Mouse (Mus musculus) hindbrain, embryonic 12.5 days (tissue): ENCODE results near the gene Zfp94. TPM values are rescaled to one million over a fixed set of nuclear protein-coding genes. Genes with fewer than 3 reads are reported as not detected.

Source experiments
- ATAC-seq: fragments of 200-750 bp; cut with Nextera tagmentation; 2 replicates; pipeline ENCODE4 v1.8.0; 2017; ENCODE audit warnings: moderate TSS enrichment; ENCODE audit not compliant: low FRiP score
- H3K27ac ChIP-seq: fragments of 300-500 bp; sonication (generic); 2 replicates; pipeline ENCODE4 v1.5.1; 2016; ENCODE audit warnings: mild to moderate bottlenecking
- H3K27me3 ChIP-seq: fragments of 300-500 bp; sonication (generic); 2 replicates; pipeline ENCODE4 v1.6.1; 2016; ENCODE audit warnings: mild to moderate bottlenecking
- H3K36me3 ChIP-seq: fragments of 300-500 bp; sonication (generic); 2 replicates; pipeline ENCODE4 v1.6.1; 2016; ENCODE audit warnings: mild to moderate bottlenecking
- H3K4me1 ChIP-seq: fragments of 300-500 bp; sonication (generic); 2 replicates; pipeline ENCODE4 v1.6.1; 2016
- H3K4me2 ChIP-seq: fragments of 300-500 bp; sonication (generic); replicated peaks from 2 replicates; pipeline ENCODE4 v1.6.1; 2016; ENCODE audit warnings: mild to moderate bottlenecking
- H3K4me3 ChIP-seq: fragments of 300-500 bp; sonication (generic); 2 replicates; pipeline ENCODE4 v1.5.1; 2016; ENCODE audit warnings: mild to moderate bottlenecking
- H3K9ac ChIP-seq: fragments of 300-500 bp; sonication (generic); 2 replicates; pipeline ENCODE4 v1.6.1; 2016; ENCODE audit warnings: mild to moderate bottlenecking, moderate library complexity
- H3K9me3 ChIP-seq: fragments of 300-500 bp; sonication (generic); replicated peaks from 2 replicates; pipeline ENCODE4 v1.6.1; 2016; ENCODE audit warnings: mild to moderate bottlenecking
- WGBS: fragments of 180-500 bp; shearing (Covaris S2); methylation state at CpG from one replicate; pipeline ENCODE4 v1.1.7; 2016; 5-methylcytosine and 5-hydroxymethylcytosine counted together
- microRNA-seq: library from miRNA; unstranded; fragments of <30 nt; microRNA quantifications from one replicate; pipeline ENCODE4, GENCODE M21; 2017
- polyA plus RNA-seq: library from polyadenylated mRNA; unstranded; fragments of >200 nt; fragmentation: Nextera tagmentation; extraction: Ambion mirVana; gene quantifications from 2 replicates; pipeline ENCODE4 v1.2.1, GENCODE M21; 2016

The Zfp94 gene
- polyA plus RNA-seq, 1 experiment from 2014 or later, result 18.2 TPM

DNA sequence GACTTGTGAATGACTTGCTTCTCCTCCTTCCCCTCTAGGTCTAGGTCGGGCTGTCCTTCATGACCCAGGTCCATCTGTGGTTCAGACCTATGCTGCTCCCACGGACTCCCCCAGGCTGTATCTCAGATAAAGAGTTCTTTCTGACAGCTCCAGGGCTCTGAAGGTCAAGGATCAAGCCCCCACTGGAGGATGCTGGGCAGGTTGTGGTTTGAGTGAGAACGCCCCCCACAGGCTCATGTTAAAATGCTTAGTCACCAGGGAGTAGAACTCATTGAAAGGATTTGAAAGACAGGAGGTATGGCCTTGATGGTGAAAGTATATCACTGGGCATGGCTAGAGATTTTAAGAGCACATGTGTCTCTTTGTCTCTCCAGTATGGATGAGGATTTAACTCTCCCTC, 47.2 kb downstream of the Zfp94 start:
- no peak overlapping the region for H3K27ac ChIP-seq
- WGBS, result 84% methylated on average over 3 of the region's 3 CpGs
- no peak overlapping the region for H3K4me3 ChIP-seq
- H3K4me2 ChIP-seq, result no peak overlapping the region
- no peaks in the 10 kb centered on the region for H3K27me3 ChIP-seq
- no peaks in the 10 kb centered on the region for H3K9me3 ChIP-seq
- ATAC-seq, result peak; percentile 17; the same call in 1 of the 2 replicates
- H3K36me3 ChIP-seq, result peaks cover 9% of the 10 kb centered on the region
- no peak overlapping the region for H3K9ac ChIP-seq
- H3K4me1 ChIP-seq, result 0 out of 2 replicates have a peak, but pooled peaks cover 5% of the 10 kb centered on the region

DNA sequence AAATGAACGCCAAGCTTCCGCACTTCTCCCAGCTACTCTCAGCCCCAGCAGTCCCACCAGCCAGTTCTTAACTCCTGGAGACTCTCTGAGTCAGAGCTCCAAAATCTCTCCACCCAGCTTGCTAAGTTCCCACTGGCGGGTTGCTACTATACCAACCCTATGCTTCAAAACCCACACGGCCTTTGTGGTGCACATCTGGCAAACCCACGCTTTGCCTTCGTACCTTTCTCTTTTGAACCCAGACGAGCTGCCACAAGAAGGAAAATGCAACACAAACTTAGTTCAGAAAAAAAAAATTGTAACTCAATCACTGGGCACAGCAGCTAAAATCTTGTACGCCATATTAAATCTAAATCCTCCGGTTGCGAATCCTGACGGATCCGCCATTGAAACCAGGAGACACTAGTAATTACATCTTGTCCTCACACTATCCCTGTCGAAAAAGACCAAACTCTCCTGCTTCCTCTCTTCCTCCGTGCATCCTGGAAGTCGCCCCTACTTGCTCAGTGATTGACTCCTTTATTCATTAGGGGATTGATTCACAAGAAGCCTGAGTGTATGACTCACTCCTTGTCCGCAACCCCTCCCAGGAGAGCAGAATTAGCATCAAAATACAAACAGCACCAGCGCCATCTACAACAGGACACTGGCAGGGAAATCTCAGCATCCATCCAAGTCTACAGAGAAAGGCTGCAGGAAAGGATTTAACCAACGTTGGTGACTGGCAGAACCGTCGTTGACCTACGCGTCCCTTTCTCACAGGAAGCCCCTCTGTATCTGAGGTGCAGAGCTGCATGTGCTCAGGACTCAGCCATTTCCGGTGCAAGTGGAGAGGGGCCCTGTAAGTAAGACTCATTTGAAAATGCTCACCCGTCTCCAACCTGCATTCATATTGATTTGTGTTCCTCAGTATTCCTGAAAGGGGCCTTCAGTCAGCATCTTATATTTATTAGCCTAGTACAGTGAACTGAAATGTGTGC, 48.0 kb downstream of the Zfp94 start:
- Histone ChIP-seq H3K9me3 (no peaks in the 10 kb centered on the region), H3K4me3 (no peak overlapping the region), H3K27ac (no peak overlapping the region), H3K9ac (no peak overlapping the region), H3K36me3 (peaks cover 1% of the 10 kb centered on the region; the same call in 1 of the 2 replicates), H3K27me3 (no peaks in the 10 kb centered on the region), H3K4me2 (no peak overlapping the region), H3K4me1 (0 out of 2 replicates have a peak, but pooled peaks cover 5% of the 10 kb centered on the region)
- ATAC-seq, result no peak
- WGBS, result 70% methylated on average over 24 of the region's 24 CpGs

DNA sequence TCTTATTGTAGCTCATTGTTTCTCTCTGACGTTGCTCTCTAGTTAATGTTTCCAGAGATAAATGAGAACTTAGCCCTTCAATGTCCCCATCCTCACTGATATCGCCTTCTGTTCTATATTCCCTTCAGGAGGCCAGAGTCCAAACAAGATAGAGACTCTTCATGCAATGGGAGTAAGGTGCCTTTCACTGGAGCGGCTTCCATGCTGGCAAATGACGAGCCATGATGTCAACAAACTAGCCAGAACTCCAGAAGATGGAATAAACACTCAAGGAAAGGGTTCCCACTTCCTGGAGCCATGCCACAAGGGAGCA, 56.5 kb downstream of the Zfp94 start:
- no peak overlapping the region for H3K27ac ChIP-seq
- no peak overlapping the region for H3K9ac ChIP-seq
- H3K4me3 ChIP-seq, result no peak overlapping the region
- 89% methylated on average over 4 of the region's 4 CpGs for WGBS
- H3K36me3 ChIP-seq, result peaks cover 19% of the 10 kb centered on the region
- H3K4me1 ChIP-seq, result peaks cover 6% of the 10 kb centered on the region
- H3K27me3 ChIP-seq, result no peaks in the 10 kb centered on the region
- no peak overlapping the region for H3K4me2 ChIP-seq
- no peak for ATAC-seq
- H3K9me3 ChIP-seq, result no peaks in the 10 kb centered on the region

DNA sequence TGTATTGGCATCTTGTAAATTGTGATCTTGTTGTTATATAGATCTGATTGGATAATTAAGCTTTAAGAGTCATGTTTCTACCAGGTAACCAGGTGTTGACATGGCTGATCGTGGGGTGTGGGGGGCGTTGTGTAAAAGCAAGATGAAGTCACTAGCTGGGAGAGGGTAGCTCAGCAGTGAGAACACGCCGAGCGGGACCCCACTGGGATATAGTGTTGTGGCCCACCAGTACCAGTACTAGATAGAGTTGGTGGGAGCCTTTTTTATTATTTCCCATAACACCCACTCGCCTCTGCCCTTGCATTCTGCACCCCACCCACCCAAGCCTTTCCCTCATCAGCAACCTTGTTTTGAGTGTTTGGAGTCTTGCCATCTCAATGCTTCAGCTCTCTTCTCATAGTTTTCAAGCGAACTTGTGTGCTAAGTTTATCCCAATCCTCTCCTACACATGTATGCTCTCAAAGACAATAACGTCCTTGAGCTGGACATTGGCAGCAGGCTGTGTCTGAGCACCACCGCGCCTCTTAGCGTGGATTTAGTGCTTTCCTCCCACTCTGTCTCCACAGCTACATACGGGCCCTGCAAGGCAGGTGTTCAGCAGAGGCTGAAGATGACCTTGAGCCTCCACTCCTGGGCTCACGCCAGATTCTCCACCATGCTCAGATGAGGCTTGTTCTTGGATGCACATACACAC, 57.0 kb downstream of the Zfp94 start:
- Histone ChIP-seq H3K9ac (no peak overlapping the region), H3K4me1 (peaks cover 8% of the 10 kb centered on the region), H3K4me3 (no peak overlapping the region), H3K27me3 (no peaks in the 10 kb centered on the region), H3K4me2 (no peak overlapping the region), H3K9me3 (no peaks in the 10 kb centered on the region), H3K27ac (no peak overlapping the region), H3K36me3 (peaks cover 19% of the 10 kb centered on the region)
- ATAC-seq, result no peak
- 85% methylated on average over 13 of the region's 13 CpGs for WGBS

DNA sequence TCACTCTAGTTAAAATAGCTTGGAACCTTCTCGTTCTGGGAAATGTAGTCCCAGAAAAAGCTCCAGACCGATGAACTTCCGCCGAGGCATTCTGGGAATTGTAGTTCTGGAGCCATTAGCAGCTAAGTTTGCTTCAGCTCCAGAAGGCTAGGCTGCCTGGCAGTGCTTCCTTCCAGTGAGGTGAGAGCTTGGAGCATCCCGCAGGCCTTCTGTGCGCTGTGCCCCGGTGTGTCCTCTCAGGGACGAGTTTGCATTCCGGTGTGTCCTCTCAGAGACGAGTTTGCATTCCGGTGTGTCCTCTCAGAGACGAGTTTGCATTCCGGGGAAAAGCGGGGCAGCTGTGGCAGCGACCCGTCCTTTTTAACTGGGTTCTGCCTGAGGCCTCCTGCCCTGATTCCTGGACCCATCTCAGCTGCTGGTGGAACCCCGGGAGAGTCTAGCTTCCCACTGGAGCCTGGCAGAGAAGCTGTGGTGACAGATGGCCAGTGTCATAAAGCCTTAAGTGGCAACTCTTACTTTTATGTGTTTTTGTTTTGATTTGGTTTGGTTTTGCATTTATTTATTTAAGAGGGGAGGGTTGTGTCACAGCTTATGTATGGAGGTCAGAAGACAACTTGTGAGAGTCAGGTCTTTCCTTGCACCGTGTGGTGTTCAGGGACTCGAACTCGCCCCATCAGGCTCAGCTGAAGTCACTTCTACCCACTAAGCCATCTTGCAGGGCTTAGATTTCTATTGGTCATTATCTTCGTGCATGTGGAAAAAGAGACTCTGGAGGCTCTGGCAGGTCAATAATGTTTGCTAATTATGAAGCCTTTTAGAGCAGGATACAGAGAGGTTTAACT, 61.6 kb downstream of the Zfp94 start, which contains the start of gene Zfp108:
Zfp108 (plus strand) TSS at position 162 of the 842 bp plus-strand sequence.
- peak within 1 kb of the TSS; percentile 49 for H3K4me3 ChIP-seq
- ATAC-seq, result peak; percentile 89
- no peaks in the 10 kb centered on the region for H3K9me3 ChIP-seq
- H3K27me3 ChIP-seq, result no peaks in the 10 kb centered on the region
- H3K4me1 ChIP-seq, result peaks cover 12% of the 10 kb centered on the region
- H3K36me3 ChIP-seq, result peaks cover 3% of the 10 kb centered on the region; the same call in 1 of the 2 replicates
- peak within 1 kb of the TSS; percentile 49; the same call in 1 of the 2 replicates for H3K27ac ChIP-seq
- peak within 1 kb of the TSS; percentile 68 for H3K9ac ChIP-seq
- peak within 1 kb of the TSS; percentile 65 for H3K4me2 ChIP-seq
- 21% methylated on average over 21 of the region's 21 CpGs for WGBS

DNA sequence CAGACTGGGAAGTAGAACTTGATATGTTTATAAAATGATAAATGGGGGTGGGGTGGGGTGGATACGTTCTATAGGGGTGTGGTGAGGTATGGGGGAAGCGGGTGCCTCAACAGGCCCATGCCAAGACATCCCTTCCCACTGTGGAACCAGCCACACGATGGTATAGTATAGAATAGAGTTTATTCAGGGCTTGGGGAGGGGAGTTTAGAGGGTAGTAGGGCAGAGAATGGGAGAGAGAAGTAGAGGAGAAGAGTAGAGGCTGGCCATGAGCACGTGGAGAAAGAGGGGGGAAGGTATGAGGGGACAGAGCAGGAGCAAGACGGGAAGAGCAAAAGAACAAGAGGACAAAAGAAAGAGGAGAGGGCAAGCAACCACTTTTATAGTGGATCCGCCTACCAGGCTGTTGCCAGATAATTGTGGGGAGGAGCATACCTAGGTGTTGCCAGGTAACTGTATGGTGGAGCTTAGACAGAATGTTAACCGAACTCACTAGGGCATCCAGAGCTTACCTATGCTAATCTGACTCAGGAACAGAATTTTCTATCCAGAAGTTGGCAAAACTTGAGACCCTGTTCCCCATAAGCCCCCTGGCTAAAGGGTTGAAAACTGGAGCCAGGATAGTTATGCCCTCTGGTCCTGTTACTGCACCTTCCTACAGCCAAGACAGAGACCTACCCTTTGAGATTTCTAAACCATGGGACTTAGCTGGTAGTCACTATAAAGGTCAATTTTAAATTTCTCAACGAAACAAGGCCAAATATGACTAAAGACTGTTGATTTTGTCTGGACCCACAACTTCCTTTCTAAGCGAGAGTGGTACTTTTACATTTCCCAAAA, 62.5 kb downstream of the Zfp94 start:
- 65% methylated on average over 9 of the region's 9 CpGs for whole genome bisulfite sequencing
- Histone ChIP-seq H3K27ac (no peak overlapping the region), H3K9ac (no peak overlapping the region), H3K4me2 (peak overlapping the region; percentile 65), H3K4me3 (peak overlapping the region; percentile 49), H3K4me1 (peaks cover 12% of the 10 kb centered on the region), H3K9me3 (no peaks in the 10 kb centered on the region), H3K36me3 (no peaks in the 10 kb centered on the region), H3K27me3 (no peaks in the 10 kb centered on the region)
- ATAC-seq, result peak; percentile 72

Small RNA genes lying within 50 kb of the gene (microRNA-seq; reads per million reads assigned to microRNA genes)
- not detected for gene Gm27592

Other genes starting within 250 kb of the Zfp94 start
- gene Zfp180, start 234.7 kb downstream of the Zfp94 start, polyA plus RNA-seq, result 32.4 and 32.5 TPM in 2 replicates
- gene Zfp112, start 204.4 kb downstream of the Zfp94 start, polyA plus RNA-seq, result 7.6 and 9.3 TPM in 2 replicates
- gene Zfp235, start 182.5 kb downstream of the Zfp94 start, polyA plus RNA-seq, result 19.2 TPM in 2 replicates
- 4.8 and 5.2 TPM in 2 replicates for gene Zfp114, start 141.6 kb downstream of the Zfp94 start, polyA plus RNA-seq
- 9.3 and 10.4 TPM in 2 replicates for gene Zfp111, start 105.2 kb downstream of the Zfp94 start, polyA plus RNA-seq
- 4.9 and 5.5 TPM in 2 replicates for gene Zfp109, start 79.1 kb downstream of the Zfp94 start, polyA plus RNA-seq
- 4.4 and 5.4 TPM in 2 replicates for gene Zfp108, start 61.9 kb downstream of the Zfp94 start, polyA plus RNA-seq
- gene Zfp93, start 46.2 kb downstream of the Zfp94 start, polyA plus RNA-seq, result 7.3 and 8.7 TPM in 2 replicates
- gene Zfp61, start 15.4 kb downstream of the Zfp94 start, polyA plus RNA-seq, result 45.0 and 46.4 TPM in 2 replicates
- not detected in 2 replicates for gene Tescl, start 17.3 kb upstream of the Zfp94 start, polyA plus RNA-seq
- not detected in 2 replicates for gene Lypd5, start 32.5 kb upstream of the Zfp94 start, polyA plus RNA-seq
- gene Kcnn4, start 53.6 kb upstream of the Zfp94 start, polyA plus RNA-seq, result 2.1 and 2.4 TPM in 2 replicates
- gene Smg9, start 83.0 kb upstream of the Zfp94 start, polyA plus RNA-seq, result 28.9 and 29.5 TPM in 2 replicates
- not detected in 2 replicates for gene Irgc1, start 135.6 kb upstream of the Zfp94 start, polyA plus RNA-seq
- gene Plaur, start 145.8 kb upstream of the Zfp94 start, polyA plus RNA-seq, result 0.59 and 0.95 TPM in 2 replicates
- 41.3 and 42.3 TPM in 2 replicates for gene Cadm4, start 165.4 kb upstream of the Zfp94 start, polyA plus RNA-seq
- 155 and 160 TPM in 2 replicates for gene Zfp428, start 190.3 kb upstream of the Zfp94 start, polyA plus RNA-seq
- gene AC161166.1, start 195.8 kb upstream of the Zfp94 start, polyA plus RNA-seq, result 1.9 TPM in 2 replicates
- 29.0 and 34.1 TPM in 2 replicates for gene Irgq, start 214.0 kb upstream of the Zfp94 start, polyA plus RNA-seq
- not detected in 2 replicates for gene Pinlyp, start 229.5 kb upstream of the Zfp94 start, polyA plus RNA-seq
- gene Xrcc1, start 229.6 kb upstream of the Zfp94 start, polyA plus RNA-seq, result 75.9 and 87.9 TPM in 2 replicates